Mouse (Mus musculus) MEL (cell line): ENCODE data around the gene Thsd4.

Experiments
- BHLHE40 ChIP-seq: IDR thresholded peaks from 2 replicates; pipeline ENCODE4 v1.6.1; 2012; ENCODE audit warnings: low read depth, mild to moderate bottlenecking, inconsistent platforms, low read length, improper control_type of control experiment, borderline replicate concordance
- CTCF ChIP-seq, 3 experiments: IDR thresholded peaks in 2 of 3; conservative IDR thresholded peaks in 1 of 3; 2 replicates each; pipeline ENCODE4 v1.5.1; 2011 to 2012; ENCODE audit warnings: low read length in 3 of 3, low read depth in 2 of 3, mild to moderate bottlenecking in 2 of 3, improper control_type of control experiment in 1 of 3, inconsistent platforms in 1 of 3, mixed read lengths in 1 of 3, moderate library complexity in 1 of 3; ENCODE audit not compliant: control insufficient read depth in 1 of 3, insufficient read depth in 1 of 3, poor library complexity in 1 of 3, severe bottlenecking in 1 of 3
- GATA1 ChIP-seq: IDR thresholded peaks from 2 replicates; pipeline ENCODE4 v1.6.1; 2011; ENCODE audit warnings: low read depth, low read length, improper control_type of control experiment
- JUND ChIP-seq: IDR thresholded peaks from 2 replicates; pipeline ENCODE4 v1.6.1; 2011; ENCODE audit warnings: low read depth, mild to moderate bottlenecking, improper control_type of control experiment, low read length
- KAT2A ChIP-seq: conservative IDR thresholded peaks from 2 replicates; pipeline ENCODE4 v1.6.1; 2012; ENCODE audit warnings: low read depth, low read length, improper control_type of control experiment, inconsistent platforms
- MAX ChIP-seq: IDR thresholded peaks from 2 replicates; pipeline ENCODE4 v1.6.1; 2011; ENCODE audit warnings: low read length, improper control_type of control experiment
- NELFE ChIP-seq: IDR thresholded peaks from 2 replicates; pipeline ENCODE4 v1.6.1; 2011; ENCODE audit warnings: low read depth, low read length, improper control_type of control experiment
- POLR2A ChIP-seq, 2 experiments: IDR thresholded peaks; 2 replicates each; pipeline ENCODE4 v1.6.1; 2011 to 2012; ENCODE audit warnings: low read length in 2 of 2, mild to moderate bottlenecking in 2 of 2, control low read depth in 1 of 2, improper control_type of control experiment in 1 of 2, low read depth in 1 of 2, moderate library complexity in 1 of 2; ENCODE audit not compliant: control insufficient read depth in 1 of 2, insufficient read depth in 1 of 2, poor library complexity in 1 of 2
- POLR2AphosphoS2 ChIP-seq: IDR thresholded peaks from 2 replicates; pipeline ENCODE4 v1.6.1; 2011; ENCODE audit warnings: low read length, improper control_type of control experiment
- RAD21 ChIP-seq: IDR thresholded peaks from 2 replicates; pipeline ENCODE4 v1.6.1; 2011; ENCODE audit warnings: mild to moderate bottlenecking, low read depth, low read length, improper control_type of control experiment
- SMC3 ChIP-seq: IDR thresholded peaks from 2 replicates; pipeline ENCODE4 v1.6.1; 2011; ENCODE audit warnings: low read depth, low read length, improper control_type of control experiment
- TAL1 ChIP-seq: IDR thresholded peaks from 2 replicates; pipeline ENCODE4 v1.6.1; 2012; ENCODE audit warnings: mild to moderate bottlenecking, inconsistent platforms, low read length, moderate library complexity, mixed read lengths
- TBP ChIP-seq: IDR thresholded peaks from 2 replicates; pipeline ENCODE4 v1.8.0; 2011; ENCODE audit warnings: low read depth, low read length, improper control_type of control experiment
- ZMIZ1 ChIP-seq: IDR thresholded peaks from 2 replicates; pipeline ENCODE4 v1.6.1; 2012; ENCODE audit warnings: low read depth, mild to moderate bottlenecking, inconsistent platforms, low read length, improper control_type of control experiment, moderate library complexity

DNA sequence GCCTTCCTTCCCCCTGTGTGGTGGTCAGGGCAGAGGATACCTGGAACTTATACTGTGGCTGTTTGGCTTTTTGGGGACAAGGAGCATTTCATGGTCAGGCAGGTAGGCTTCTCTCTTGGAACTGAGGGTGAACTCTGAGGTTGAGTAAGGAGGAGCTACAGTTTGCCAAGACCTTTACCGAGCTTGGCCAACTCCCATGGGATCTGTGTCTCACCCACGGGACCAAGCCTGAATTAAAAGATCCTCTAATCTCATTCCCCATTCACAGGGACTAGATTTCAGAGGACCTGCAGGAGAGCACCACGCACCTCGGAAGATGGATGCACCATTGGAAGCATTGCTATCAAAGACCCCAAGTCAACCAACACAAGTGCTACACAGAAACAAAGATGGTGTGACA, 487.0 kb downstream of the Thsd4 start:
- TF ChIP-seq KAT2A (no peak), JUND (no peak), CTCF (IDR thresholded peaks at IDR 0.05 in 2 of 3, conservative IDR thresholded peaks at IDR 0.05 in 1 of 3; ENCODE audit: control insufficient read depth in 1 of 3, insufficient read depth in 1 of 3, low read depth in 2 of 3, low read length in 3 of 3, poor library complexity in 1 of 3, severe bottlenecking in 1 of 3) (no peak), GATA1 (no peak), RAD21 (no peak), BHLHE40 (no peak), TBP (no peak), ZMIZ1 (no peak), TAL1 (no peak), POLR2A (IDR thresholded peaks at IDR 0.05; ENCODE audit: control insufficient read depth in 1 of 2, insufficient read depth in 1 of 2, low read depth in 1 of 2, low read length in 2 of 2, poor library complexity in 1 of 2) (no peak), SMC3 (no peak), NELFE (no peak), MAX (no peak), POLR2AphosphoS2 (no peak)
